Mouse (Mus musculus): Measurements from ENCODE around the gene Pom121l12. TPM values are rescaled to one million over a fixed set of nuclear protein-coding genes. Genes with fewer than 3 reads are reported as not detected.

The Pom121l12 gene
- not detected for total RNA-seq (2021)
- long read RNA-seq, experiment 1: 0 reads
- long read RNA-seq, experiment 2: 0 reads

GRCm38 (mm10) chr11:14598976-14599375 is at the start of gene Pom121l12:
Pom121l12 (plus strand) TSS chr11:14599276.
- DNase-seq (ENCODE audit: low spot score): no peak

- DNase-seq (ENCODE audit: low spot score): no peak
Measured at GRCm38 (mm10) chr11:14611859-14612258, 12.8 kb downstream of the Pom121l12 start.

Measured in gastrocnemius, adult 18-20 months (tissue).